Mouse (Mus musculus) spleen, postnatal 14 days (tissue): ENCODE measurements around the gene Btg2.

Source experiments
- DNase-seq, 2 experiments: peaks; one replicate each; pipeline ENCODE4 v3.0.0; 2021 to 2022; ENCODE audit warnings: low spot score in 2 of 2

Btg2 gene

GRCm38 (mm10) chr1:134078061-134078795 is 692 bp downstream of the Btg2 start:
- peak in 1 of 2 experiments; percentile 55 for DNase-seq

GRCm38 (mm10) chr1:134077389-134078060 is 1.4 kb downstream of the Btg2 start:
- DNase-seq = no peak

GRCm38 (mm10) chr1:134076789-134077188 is 2.1 kb downstream of the Btg2 start:
- DNase-seq = no peak

GRCm38 (mm10) chr1:134075532-134075931 is 3.4 kb downstream of the Btg2 start:
- no peak for DNase-seq

- no peak for DNase-seq
Measured at GRCm38 (mm10) chr1:134074606-134075005, 4.3 kb downstream of the Btg2 start.

GRCm38 (mm10) chr1:134074184-134074583 is 4.7 kb downstream of the Btg2 start:
- no peak for DNase-seq

- DNase-seq = no peak
Measured at GRCm38 (mm10) chr1:134073658-134074057, 5.3 kb downstream of the Btg2 start.

GRCm38 (mm10) chr1:134073061-134073564 is 5.8 kb downstream of the Btg2 start:
- peak; percentile 45 to 47 for DNase-seq

- no peak for DNase-seq
Measured at GRCm38 (mm10) chr1:134071411-134072018, 7.4 kb downstream of the Btg2 start.

GRCm38 (mm10) chr1:134070099-134070669 is 8.7 kb downstream of the Btg2 start:
- DNase-seq = no peak

GRCm38 (mm10) chr1:134067143-134067619 is 11.7 kb downstream of the Btg2 start:
- peak in 1 of 2 experiments; percentile 51 for DNase-seq

- DNase-seq = no peak
Measured at GRCm38 (mm10) chr1:134066554-134066953, 12.4 kb downstream of the Btg2 start.

GRCm38 (mm10) chr1:134065241-134065809 is 13.6 kb downstream of the Btg2 start:
- DNase-seq = no peak

- no peak for DNase-seq
Measured at GRCm38 (mm10) chr1:134064296-134064831, 14.6 kb downstream of the Btg2 start.

- peak in 1 of 2 experiments; percentile 39 for DNase-seq
Measured at GRCm38 (mm10) chr1:134063773-134064125, 15.2 kb downstream of the Btg2 start.

GRCm38 (mm10) chr1:134063086-134063772 is 15.7 kb downstream of the Btg2 start:
- DNase-seq = peak; percentile 60 to 64

GRCm38 (mm10) chr1:134062411-134063085 is 16.4 kb downstream of the Btg2 start:
- DNase-seq = no peak

- no peak for DNase-seq
Measured at GRCm38 (mm10) chr1:134061915-134062314, 17.0 kb downstream of the Btg2 start.

GRCm38 (mm10) chr1:134060849-134061569 is 17.9 kb downstream of the Btg2 start:
- peak; percentile 85 to 87 for DNase-seq
